Mouse (Mus musculus) intestine, embryonic 14.5 days (tissue): ENCODE data around the gene Cercam. TPM values are rescaled to one million over a fixed set of nuclear protein-coding genes. Genes with fewer than 3 reads are reported as not detected.

Experiments
- ATAC-seq: fragments of 200-750 bp; cut with Nextera tagmentation; replicated peaks from 2 replicates; pipeline ENCODE4 v1.8.0; 2017; ENCODE audit warnings: low read depth, moderate number of reproducible peaks, moderate TSS enrichment, moderate library complexity; ENCODE audit not compliant: low FRiP score, low TSS enrichment
- DNase-seq: peaks from one replicate; pipeline ENCODE4 v3.0.0-alpha.2; 2018; ENCODE audit warnings: low spot score
- H3K27ac ChIP-seq: fragments of 300-500 bp; sonication (generic); 2 replicates; pipeline ENCODE4 v1.5.1; 2014; ENCODE audit warnings: low read depth, mild to moderate bottlenecking, control low read depth
- H3K27me3 ChIP-seq: fragments of 300-500 bp; sonication (generic); replicated peaks from 2 replicates; pipeline ENCODE4 v1.6.1; 2014; ENCODE audit warnings: low read length, control low read depth; ENCODE audit not compliant: control insufficient read depth, insufficient read depth
- H3K36me3 ChIP-seq: fragments of 300-500 bp; sonication (generic); 2 replicates; pipeline ENCODE4 v1.6.1; 2014; ENCODE audit warnings: low read length, control low read depth; ENCODE audit not compliant: control insufficient read depth, insufficient read depth
- H3K4me1 ChIP-seq: fragments of 300-500 bp; sonication (generic); replicated peaks from 2 replicates; pipeline ENCODE4 v1.6.1; 2014; ENCODE audit warnings: low read length, control low read depth, mixed read lengths; ENCODE audit not compliant: control insufficient read depth, insufficient read depth
- H3K4me2 ChIP-seq: fragments of 300-500 bp; sonication (generic); 2 replicates; pipeline ENCODE4 v1.6.1; 2014; ENCODE audit warnings: low read length
- H3K4me3 ChIP-seq: fragments of 300-500 bp; sonication (generic); 2 replicates; pipeline ENCODE4 v1.5.1; 2014; ENCODE audit warnings: low read depth, low read length, control low read depth, mixed read lengths
- H3K9ac ChIP-seq: fragments of 300-500 bp; sonication (generic); 2 replicates; pipeline ENCODE4 v1.6.1; 2014; ENCODE audit warnings: mild to moderate bottlenecking, low read length
- H3K9me3 ChIP-seq: fragments of 300-500 bp; sonication (generic); 2 replicates; pipeline ENCODE4 v1.6.1; 2016; ENCODE audit warnings: low read length, control low read depth; ENCODE audit not compliant: control insufficient read depth
- WGBS: fragments of 180-500 bp; shearing (Covaris S2); extraction: QIAGEN DNeasy Blood & Tissue Kit; methylation state at CpG from one replicate; pipeline ENCODE4 v1.1.7; 2014; 5-methylcytosine and 5-hydroxymethylcytosine counted together
- polyA plus RNA-seq: library from polyadenylated mRNA; unstranded; fragments of >200 nt; fragmentation: Nextera tagmentation; extraction: Ambion mirVana; gene quantifications from 2 replicates; pipeline ENCODE4 v1.2.1, GENCODE M21; 2014

Cercam gene
- polyA plus RNA-seq, 1 experiment from 2014 or later, result 20.2 TPM

GRCm38 (mm10) chr2:29849041-29849440, 19.9 kb upstream of the Cercam start:
- ATAC-seq, result no peak
- WGBS, result 73% methylated on average over 8 of the region's 8 CpGs
- no peak overlapping the region for H3K4me3 ChIP-seq

GRCm38 (mm10) chr2:29849841-29850480, 19.0 kb upstream of the Cercam start:
- Histone ChIP-seq H3K36me3 (no peaks in the 10 kb centered on the region), H3K27ac (no peak overlapping the region), H3K4me3 (no peak overlapping the region), H3K9ac (no peak overlapping the region), H3K27me3 (peaks cover 25% of the 10 kb centered on the region), H3K9me3 (no peaks in the 10 kb centered on the region), H3K4me1 (peaks cover 8% of the 10 kb centered on the region; the same call in 1 of the 2 replicates), H3K4me2 (no peak overlapping the region)
- ATAC-seq, result no peak
- 60% methylated on average over 5 of the region's 5 CpGs for WGBS
- no peak for DNase-seq

More at GRCm38 (mm10) chr2:29849041-29849440, 19.9 kb upstream of the Cercam start:
- H3K36me3 ChIP-seq, result 0 out of 2 replicates have a peak, but pooled peaks cover under 1% of the 10 kb centered on the region
- DNase-seq, result no peak
- H3K9ac ChIP-seq, result no peak overlapping the region
- H3K27me3 ChIP-seq, result peaks cover 34% of the 10 kb centered on the region
- peaks cover 8% of the 10 kb centered on the region; the same call in 1 of the 2 replicates for H3K4me1 ChIP-seq
- H3K4me2 ChIP-seq, result no peak overlapping the region
- H3K9me3 ChIP-seq, result no peaks in the 10 kb centered on the region
- H3K27ac ChIP-seq, result no peak overlapping the region

DNA sequence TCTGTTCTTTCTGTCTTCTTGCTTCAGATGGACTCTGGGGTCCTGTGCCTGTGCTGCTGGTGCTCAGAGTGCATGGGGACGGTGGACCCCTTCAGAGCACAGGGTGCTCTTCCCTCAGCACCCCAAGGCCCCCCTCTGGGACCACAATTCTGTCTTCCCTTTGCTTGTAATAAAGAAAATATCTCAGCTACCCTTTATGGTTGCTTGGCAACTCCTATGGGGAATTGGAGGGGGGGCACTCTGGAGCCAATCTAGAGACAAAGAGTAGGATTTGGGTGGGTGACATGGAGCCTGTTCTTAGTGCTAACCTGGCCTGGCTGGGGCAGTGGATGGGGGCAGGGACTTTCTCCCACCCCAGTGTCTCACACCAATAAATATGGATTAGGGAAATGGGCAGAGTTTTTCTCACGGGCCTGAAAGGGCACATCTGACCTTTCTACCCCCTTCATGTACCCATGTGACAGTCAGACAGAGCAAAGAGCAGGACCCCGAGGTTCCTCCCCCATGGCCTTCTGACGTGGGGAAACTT, 15.9 kb upstream of the Cercam start:
- Histone ChIP-seq H3K9me3 (no peaks in the 10 kb centered on the region), H3K4me3 (no peak overlapping the region), H3K4me1 (no peaks in the 10 kb centered on the region), H3K27me3 (no peaks in the 10 kb centered on the region; the same call in 1 of the 2 replicates), H3K9ac (no peak overlapping the region), H3K4me2 (no peak overlapping the region), H3K36me3 (no peaks in the 10 kb centered on the region), H3K27ac (no peak overlapping the region)
- DNase-seq, result no peak
- WGBS, result 38% methylated on average over 4 of the region's 4 CpGs
- ATAC-seq, result no peak

DNA sequence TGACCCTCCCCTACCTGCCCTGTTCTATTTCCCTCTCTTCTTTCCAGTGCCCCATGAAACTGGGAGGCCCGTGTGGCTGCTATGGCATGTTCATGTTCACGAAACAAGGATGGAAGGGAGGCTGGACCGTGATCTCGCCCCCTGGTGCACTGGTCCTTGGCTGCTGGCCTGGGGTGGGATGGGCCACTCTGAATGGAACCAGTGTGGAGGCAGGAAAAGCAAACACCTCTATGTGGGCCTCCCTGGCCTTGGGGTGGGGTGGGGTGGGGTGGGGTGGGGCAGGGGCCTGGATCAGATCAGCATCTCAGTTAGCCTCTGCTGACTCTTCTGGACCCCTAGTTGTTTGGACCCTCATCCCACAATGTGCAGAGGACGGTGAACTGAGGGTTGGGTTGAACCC, 15.2 kb upstream of the Cercam start:
- DNase-seq, result no peak
- 70% methylated on average over 5 of the region's 5 CpGs for WGBS
- H3K27me3 ChIP-seq, result no peaks in the 10 kb centered on the region; the same call in 1 of the 2 replicates
- H3K9me3 ChIP-seq, result no peaks in the 10 kb centered on the region
- no peak for ATAC-seq
- no peak overlapping the region for H3K4me2 ChIP-seq
- H3K9ac ChIP-seq, result no peak overlapping the region
- H3K27ac ChIP-seq, result no peak overlapping the region
- H3K4me1 ChIP-seq, result no peaks in the 10 kb centered on the region
- H3K4me3 ChIP-seq, result no peak overlapping the region
- H3K36me3 ChIP-seq, result no peaks in the 10 kb centered on the region

GRCm38 (mm10) chr2:29855585-29856210, 13.3 kb upstream of the Cercam start:
- Histone ChIP-seq H3K4me1 (no peaks in the 10 kb centered on the region), H3K4me2 (no peak overlapping the region)

DNA sequence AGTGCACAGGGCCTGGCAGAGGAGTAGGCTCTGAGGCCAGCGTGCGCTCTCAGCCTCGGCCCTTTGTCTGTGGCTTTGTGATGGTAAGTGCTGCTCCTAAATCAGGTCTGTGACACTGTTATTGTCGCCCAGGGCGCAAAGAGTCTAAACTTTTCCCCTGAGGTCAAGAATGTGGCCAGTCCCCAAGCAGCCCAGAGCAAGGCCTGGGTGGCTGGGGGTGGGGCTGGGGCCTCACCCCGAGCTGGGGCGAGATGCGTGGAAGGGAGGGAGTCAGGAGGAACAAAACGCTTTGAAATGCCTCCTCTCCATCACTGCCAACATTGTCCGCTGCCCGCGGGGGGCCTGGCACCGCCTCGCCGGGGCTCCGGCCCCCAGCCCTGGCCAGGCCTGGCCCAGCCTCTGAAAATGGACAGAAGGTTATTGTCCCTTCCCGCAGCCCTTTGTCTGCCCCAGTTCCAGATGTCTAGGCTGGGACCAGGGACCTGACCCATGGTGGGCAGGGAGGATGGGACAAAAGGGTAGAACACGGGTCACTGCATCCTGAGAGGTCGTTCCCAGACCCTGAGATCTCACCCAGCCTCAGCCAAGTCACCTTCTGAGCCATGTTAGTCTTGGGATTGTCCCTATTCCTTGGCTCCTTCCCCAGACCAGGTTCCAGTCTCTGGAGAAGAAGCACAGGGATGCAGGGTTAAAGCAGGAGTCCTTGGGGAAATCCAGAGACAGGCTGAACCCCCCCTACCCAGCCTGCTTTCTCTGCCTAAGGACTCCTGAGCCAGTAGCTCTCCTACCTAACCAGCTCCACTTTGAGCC, 12.3 kb upstream of the Cercam start:
- 16% methylated on average over 19 of the region's 19 CpGs for WGBS
- Histone ChIP-seq H3K4me2 (no peak overlapping the region), H3K36me3 (no peaks in the 10 kb centered on the region), H3K27me3 (no peaks in the 10 kb centered on the region), H3K9me3 (no peaks in the 10 kb centered on the region), H3K9ac (no peak overlapping the region), H3K4me1 (no peaks in the 10 kb centered on the region), H3K27ac (no peak overlapping the region), H3K4me3 (no peak overlapping the region)
- DNase-seq, result no peak
- ATAC-seq, result no peak

More at GRCm38 (mm10) chr2:29855585-29856210, 13.3 kb upstream of the Cercam start:
- Histone ChIP-seq H3K4me3 (no peak overlapping the region), H3K9ac (no peak overlapping the region), H3K27ac (no peak overlapping the region), H3K36me3 (no peaks in the 10 kb centered on the region), H3K9me3 (no peaks in the 10 kb centered on the region), H3K27me3 (no peaks in the 10 kb centered on the region)
- WGBS, result 71% methylated on average over 10 of the region's 10 CpGs
- no peak for ATAC-seq
- DNase-seq, result no peak

GRCm38 (mm10) chr2:29857341-29857740, 11.6 kb upstream of the Cercam start:
- no peak overlapping the region for H3K27ac ChIP-seq
- ATAC-seq, result no peak
- no peak overlapping the region for H3K9ac ChIP-seq
- 36% methylated on average over 2 of the region's 2 CpGs for WGBS
- H3K4me1 ChIP-seq, result no peaks in the 10 kb centered on the region
- H3K4me2 ChIP-seq, result no peak overlapping the region
- no peaks in the 10 kb centered on the region for H3K27me3 ChIP-seq
- no peaks in the 10 kb centered on the region for H3K9me3 ChIP-seq
- no peak for DNase-seq
- no peaks in the 10 kb centered on the region for H3K36me3 ChIP-seq
- no peak overlapping the region for H3K4me3 ChIP-seq

- no peaks in the 10 kb centered on the region for H3K27me3 ChIP-seq
- no peak overlapping the region for H3K4me2 ChIP-seq
- no peak overlapping the region for H3K9ac ChIP-seq
- WGBS, result 71% methylated on average over 5 of the region's 5 CpGs
- DNase-seq (no peak), ATAC-seq (no peak)
- no peaks in the 10 kb centered on the region for H3K4me1 ChIP-seq
- H3K9me3 ChIP-seq, result no peaks in the 10 kb centered on the region
- no peaks in the 10 kb centered on the region for H3K36me3 ChIP-seq
- H3K4me3 ChIP-seq, result no peak overlapping the region
- H3K27ac ChIP-seq, result no peak overlapping the region
These were observed 11.0 kb upstream of the Cercam start for GRCm38 (mm10) chr2:29857967-29858366.
